Mouse (Mus musculus): ENCODE data around the gene Slc6a1. TPM values are rescaled to one million over a fixed set of nuclear protein-coding genes. Genes with fewer than 3 reads are reported as not detected.
A peak's percentile ranks its signal among the peaks of the same experiment; 100 is the strongest.

Gene Slc6a1
- polyA plus RNA-seq, 1 experiment from 2014 or later: not detected

DNA sequence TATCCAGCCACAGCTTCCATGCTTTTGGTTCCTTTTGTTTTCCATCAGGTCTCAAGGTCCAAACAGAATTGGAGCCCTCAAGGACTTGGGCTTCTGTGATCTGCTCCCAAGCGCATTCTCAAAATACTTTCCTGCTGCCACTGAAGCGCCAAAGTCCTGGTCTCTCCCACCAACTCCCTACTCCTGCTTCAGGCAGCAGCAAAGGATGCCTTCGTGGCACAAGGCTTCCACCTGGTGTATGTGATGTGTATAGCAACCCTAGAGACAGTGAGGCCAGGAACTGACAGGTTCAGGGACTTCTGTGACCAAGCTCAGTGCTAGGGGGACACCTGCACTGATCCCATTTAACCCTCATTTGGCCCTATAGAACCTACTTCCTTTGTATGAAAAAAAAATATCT, 61.3 kb downstream of the Slc6a1 start:
- Histone ChIP-seq H3K4me3 (ENCODE audit: low read depth, low read length) (no peak overlapping the region), H3K27ac (ENCODE audit: low read depth, low read length) (no peak overlapping the region), H3K36me3 (ENCODE audit: control insufficient read depth, insufficient read depth) (no peaks in the 10 kb centered on the region), H3K27me3 (replicated peaks; ENCODE audit: control insufficient read depth, insufficient read depth, low read length) (no peaks in the 10 kb centered on the region), H3K4me1 (replicated peaks; ENCODE audit: control insufficient read depth, insufficient read depth, low read length) (no peaks in the 10 kb centered on the region), H3K9me3 (ENCODE audit: control insufficient read depth) (no peaks in the 10 kb centered on the region), H3K9ac (ENCODE audit: low read depth, low read length) (no peak overlapping the region), H3K4me2 (replicated peaks; ENCODE audit: low read depth) (no peak overlapping the region)
- peak; percentile 92 for TF ChIP-seq CTCF (IDR thresholded peaks at IDR 0.05; ENCODE audit: low read depth)
- ATAC-seq: no peak
- WGBS: 11% methylated on average over 3 of the region's 3 CpGs

DNA sequence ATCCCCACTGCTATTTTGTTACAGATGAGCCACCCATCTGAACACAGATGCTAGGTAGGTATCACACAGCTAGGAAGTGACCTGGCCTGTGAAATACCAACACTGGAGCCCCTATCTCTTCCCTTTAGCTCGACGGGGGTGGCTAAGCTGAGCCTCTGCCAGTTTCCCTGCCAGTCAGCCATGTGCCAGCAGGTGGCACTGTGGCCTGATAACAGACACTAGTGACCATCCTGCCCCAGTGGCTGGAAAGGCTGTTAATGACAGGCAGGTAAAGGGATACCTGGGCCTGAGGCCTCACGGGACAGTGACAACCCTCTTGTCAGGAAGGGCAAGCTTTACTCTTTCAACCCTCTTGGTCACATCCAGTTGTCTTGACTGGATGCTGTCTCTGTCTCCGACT, 62.7 kb downstream of the Slc6a1 start:
- TF ChIP-seq CTCF (IDR thresholded peaks at IDR 0.05; ENCODE audit: low read depth): peak; percentile 93
- Histone ChIP-seq H3K27ac (ENCODE audit: low read depth, low read length) (no peak overlapping the region), H3K36me3 (ENCODE audit: control insufficient read depth, insufficient read depth) (no peaks in the 10 kb centered on the region), H3K9ac (ENCODE audit: low read depth, low read length) (no peak overlapping the region), H3K4me1 (replicated peaks; ENCODE audit: control insufficient read depth, insufficient read depth, low read length) (no peaks in the 10 kb centered on the region), H3K27me3 (replicated peaks; ENCODE audit: control insufficient read depth, insufficient read depth, low read length) (no peaks in the 10 kb centered on the region), H3K9me3 (ENCODE audit: control insufficient read depth) (no peaks in the 10 kb centered on the region), H3K4me3 (ENCODE audit: low read depth, low read length) (no peak overlapping the region), H3K4me2 (replicated peaks; ENCODE audit: low read depth) (no peak overlapping the region)
- ATAC-seq: no peak
- 37% methylated on average over 4 of the region's 4 CpGs for WGBS

DNA sequence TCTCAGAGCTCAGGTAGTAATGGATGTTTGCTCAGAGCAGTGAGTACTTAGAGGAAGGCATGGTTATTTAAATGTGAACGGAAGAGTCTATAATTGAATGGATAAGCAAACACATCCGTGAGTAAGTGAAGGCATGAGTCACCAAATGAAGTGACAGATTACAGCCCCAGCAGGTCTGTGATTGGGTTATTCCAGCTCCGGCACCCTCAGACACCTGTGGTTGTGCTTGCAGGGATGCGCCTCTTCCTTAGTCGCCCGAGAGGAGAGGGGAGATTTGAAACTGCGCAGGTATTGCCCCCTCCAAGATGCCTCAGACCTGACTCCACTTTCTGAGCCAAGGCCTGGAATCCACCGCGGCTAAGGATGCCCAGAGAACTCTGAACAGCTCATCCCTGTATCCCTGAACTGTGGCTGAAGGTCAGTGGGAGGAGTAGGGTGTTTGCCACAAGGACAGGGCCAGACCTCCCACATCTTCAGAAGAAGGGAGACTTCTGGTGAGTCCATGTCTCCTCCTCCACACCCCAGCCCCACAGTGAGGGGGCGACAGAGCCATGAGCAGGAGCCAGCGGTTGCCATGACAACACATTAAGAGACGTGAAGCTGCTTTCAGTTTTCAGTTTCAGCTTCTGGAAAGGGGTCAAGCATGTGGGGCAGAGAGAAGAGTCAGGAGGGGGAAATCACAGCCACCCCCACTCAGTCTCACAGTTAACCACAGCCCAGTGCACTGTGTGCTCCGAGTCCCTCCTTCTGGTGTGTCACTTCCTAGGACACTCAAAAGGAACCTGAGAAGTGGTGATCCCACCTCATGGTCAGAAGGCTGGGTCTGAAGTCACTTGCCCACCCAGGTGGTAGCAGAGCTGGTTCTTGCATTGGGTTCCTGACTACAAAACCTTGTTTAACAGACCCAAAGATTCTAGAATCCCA, 65.7 kb downstream of the Slc6a1 start:
- H3K4me2 ChIP-seq (replicated peaks; ENCODE audit: low read depth): no peak overlapping the region
- H3K36me3 ChIP-seq (ENCODE audit: control insufficient read depth, insufficient read depth): no peaks in the 10 kb centered on the region
- no peak overlapping the region for H3K27ac ChIP-seq (ENCODE audit: low read depth, low read length)
- 30% methylated on average over 13 of the region's 13 CpGs for WGBS
- H3K27me3 ChIP-seq (replicated peaks; ENCODE audit: control insufficient read depth, insufficient read depth, low read length): no peaks in the 10 kb centered on the region
- H3K9me3 ChIP-seq (ENCODE audit: control insufficient read depth): no peaks in the 10 kb centered on the region
- no peaks in the 10 kb centered on the region for H3K4me1 ChIP-seq (replicated peaks; ENCODE audit: control insufficient read depth, insufficient read depth, low read length)
- 0 out of 2 replicates have a peak, but pooled peaks have one; percentile 14 for ATAC-seq
- H3K9ac ChIP-seq (ENCODE audit: low read depth, low read length): no peak overlapping the region
- H3K4me3 ChIP-seq (ENCODE audit: low read depth, low read length): no peak overlapping the region
- TF ChIP-seq CTCF (IDR thresholded peaks at IDR 0.05; ENCODE audit: low read depth): peak; percentile 43

DNA sequence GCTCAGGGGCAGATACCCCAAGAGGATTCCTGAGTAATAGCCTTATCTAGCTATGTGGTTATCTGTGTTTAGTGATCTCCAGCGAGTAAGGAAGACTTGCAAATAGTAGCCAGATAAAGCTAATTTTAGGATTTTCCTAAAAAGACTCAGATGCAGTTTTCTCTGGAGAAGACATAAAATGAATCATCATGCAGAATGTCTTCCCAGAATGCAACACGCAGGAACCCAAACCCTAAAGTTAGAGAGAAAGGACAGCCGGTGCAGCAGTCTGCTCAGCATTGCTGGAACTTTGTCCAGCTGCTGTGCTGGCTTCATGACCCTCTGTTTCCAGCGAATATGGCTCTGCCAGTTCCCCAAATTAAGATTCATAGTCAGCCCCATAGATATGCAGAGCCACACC, 72.2 kb downstream of the Slc6a1 start:
- Histone ChIP-seq H3K36me3 (ENCODE audit: control insufficient read depth, insufficient read depth) (no peaks in the 10 kb centered on the region), H3K4me3 (ENCODE audit: low read depth, low read length) (no peak overlapping the region), H3K9ac (ENCODE audit: low read depth, low read length) (no peak overlapping the region), H3K4me1 (replicated peaks; ENCODE audit: control insufficient read depth, insufficient read depth, low read length) (no peaks in the 10 kb centered on the region), H3K9me3 (ENCODE audit: control insufficient read depth) (no peaks in the 10 kb centered on the region), H3K4me2 (replicated peaks; ENCODE audit: low read depth) (no peak overlapping the region), H3K27ac (ENCODE audit: low read depth, low read length) (no peak overlapping the region; the same call in 1 of the 2 replicates), H3K27me3 (replicated peaks; ENCODE audit: control insufficient read depth, insufficient read depth, low read length) (no peaks in the 10 kb centered on the region)
- ATAC-seq: no peak
- WGBS: 23% methylated on average over 4 of the region's 4 CpGs
- TF ChIP-seq CTCF (IDR thresholded peaks at IDR 0.05; ENCODE audit: low read depth): no peak

DNA sequence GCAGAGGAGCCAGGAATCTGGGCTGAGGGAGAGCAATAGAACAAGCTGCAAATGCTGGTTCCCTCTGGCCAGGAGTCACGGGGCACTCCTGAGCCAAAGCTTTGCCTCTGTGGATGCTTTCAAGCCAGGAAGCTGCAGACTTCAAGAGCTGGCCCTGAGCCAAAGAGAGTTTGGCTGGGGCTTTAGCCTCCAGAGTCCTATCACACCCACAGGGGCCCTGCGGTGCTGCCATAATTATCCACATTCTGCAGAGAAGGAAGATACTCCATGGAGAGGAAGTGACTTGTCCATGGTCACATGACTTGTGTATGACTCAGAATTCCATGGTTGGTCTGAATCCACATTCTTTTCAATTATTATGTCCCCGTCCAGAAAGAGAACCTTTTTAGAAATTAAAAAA, 75.7 kb downstream of the Slc6a1 start:
- 32% methylated on average over 3 of the region's 3 CpGs for WGBS
- H3K9me3 ChIP-seq (ENCODE audit: control insufficient read depth): no peaks in the 10 kb centered on the region
- H3K4me2 ChIP-seq (replicated peaks; ENCODE audit: low read depth): no peak overlapping the region
- H3K4me3 ChIP-seq (ENCODE audit: low read depth, low read length): no peak overlapping the region
- no peak overlapping the region for H3K9ac ChIP-seq (ENCODE audit: low read depth, low read length)
- no peak overlapping the region for H3K27ac ChIP-seq (ENCODE audit: low read depth, low read length)
- no peaks in the 10 kb centered on the region; the same call in 1 of the 2 replicates for H3K4me1 ChIP-seq (replicated peaks; ENCODE audit: control insufficient read depth, insufficient read depth, low read length)
- no peaks in the 10 kb centered on the region for H3K36me3 ChIP-seq (ENCODE audit: control insufficient read depth, insufficient read depth)
- TF ChIP-seq CTCF (IDR thresholded peaks at IDR 0.05; ENCODE audit: low read depth): no peak
- H3K27me3 ChIP-seq (replicated peaks; ENCODE audit: control insufficient read depth, insufficient read depth, low read length): no peaks in the 10 kb centered on the region
- no peak for ATAC-seq

DNA sequence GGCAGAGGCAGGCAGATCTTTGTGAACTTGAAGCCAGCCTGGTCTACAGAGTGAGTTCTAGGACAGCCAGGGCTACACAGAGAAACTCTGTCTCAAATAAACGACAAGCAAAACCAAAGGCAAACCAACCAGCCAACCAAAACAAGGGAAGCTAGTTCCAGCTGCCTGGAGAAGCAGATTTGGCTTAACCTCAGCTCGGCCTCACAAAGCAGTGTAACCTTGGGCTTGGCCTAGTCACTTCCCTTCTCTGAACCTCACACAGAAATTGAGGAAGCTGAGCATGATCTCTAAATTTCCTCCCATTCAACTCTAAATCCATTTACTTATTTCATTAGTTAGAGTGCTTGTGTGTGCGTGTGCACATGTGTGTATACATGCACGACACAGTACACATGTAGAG, 79.9 kb downstream of the Slc6a1 start:
- Histone ChIP-seq H3K4me2 (replicated peaks; ENCODE audit: low read depth) (no peak overlapping the region), H3K4me3 (ENCODE audit: low read depth, low read length) (no peak overlapping the region), H3K27ac (ENCODE audit: low read depth, low read length) (no peak overlapping the region), H3K9me3 (ENCODE audit: control insufficient read depth) (no peaks in the 10 kb centered on the region), H3K27me3 (replicated peaks; ENCODE audit: control insufficient read depth, insufficient read depth, low read length) (no peaks in the 10 kb centered on the region), H3K36me3 (ENCODE audit: control insufficient read depth, insufficient read depth) (no peaks in the 10 kb centered on the region), H3K4me1 (replicated peaks; ENCODE audit: control insufficient read depth, insufficient read depth, low read length) (no peaks in the 10 kb centered on the region; the same call in 1 of the 2 replicates), H3K9ac (ENCODE audit: low read depth, low read length) (no peak overlapping the region)
- ATAC-seq: no peak
- 70% methylated on average over 4 of the region's 4 CpGs for WGBS
- TF ChIP-seq CTCF (IDR thresholded peaks at IDR 0.05; ENCODE audit: low read depth): no peak
